Mouse (Mus musculus) G1E (cell line): Measurements from ENCODE around the gene Snx33. TPM values are rescaled to one million over a fixed set of nuclear protein-coding genes. Genes with fewer than 3 reads are reported as not detected.

Experiments
- ATAC-seq: 2 replicates; pipeline ENCODE4 v1.8.0; 2016; ENCODE audit warnings: mild to moderate bottlenecking; ENCODE audit not compliant: insufficient number of reproducible peaks, poor library complexity, low FRiP score, severe bottlenecking; ENCODE audit errors: extremely low read depth
- DNase-seq: peaks from one replicate; pipeline ENCODE4 v3.0.0; 2012; ENCODE audit warnings: low spot score
- H3K27me3 ChIP-seq: 2 replicates; pipeline ENCODE4 v1.6.1; 2012; ENCODE audit warnings: mild to moderate bottlenecking, low read length, inconsistent platforms; ENCODE audit not compliant: insufficient read depth
- H3K36me3 ChIP-seq: replicated peaks from 2 replicates; pipeline ENCODE3; 2012; ENCODE audit warnings: mild to moderate bottlenecking, inconsistent platforms
- H3K4me1 ChIP-seq: 2 replicates; pipeline ENCODE4 v1.6.1; 2012; ENCODE audit warnings: low read depth, low read length, inconsistent platforms, mixed read lengths; ENCODE audit not compliant: insufficient read depth
- H3K4me3 ChIP-seq: 2 replicates; pipeline ENCODE4 v1.5.1; 2012; ENCODE audit warnings: low read depth, mild to moderate bottlenecking, inconsistent platforms, low read length, moderate library complexity, mixed read lengths
- H3K9me3 ChIP-seq: replicated peaks from 2 replicates; pipeline ENCODE4 v1.6.1; 2012; ENCODE audit warnings: inconsistent platforms
- CTCF ChIP-seq: IDR thresholded peaks from 2 replicates; pipeline ENCODE4 v1.5.1; 2012; ENCODE audit warnings: low read depth, low read length, inconsistent platforms, mixed read lengths
- GATA1 ChIP-seq: IDR thresholded peaks from 2 replicates; pipeline ENCODE4 v1.6.1; 2012; ENCODE audit warnings: borderline replicate concordance, low read length, inconsistent platforms, mixed read lengths
- GATA2 ChIP-seq: IDR thresholded peaks from 2 replicates; pipeline ENCODE4 v1.6.1; 2012; ENCODE audit warnings: low read depth, low read length, inconsistent platforms, borderline replicate concordance
- POLR2AphosphoS5 ChIP-seq: IDR thresholded peaks from 2 replicates; pipeline ENCODE4 v1.6.1; 2012; ENCODE audit warnings: low read depth, low read length, inconsistent platforms; ENCODE audit not compliant: insufficient replicate concordance
- TAL1 ChIP-seq: conservative IDR thresholded peaks from 2 replicates; pipeline ENCODE4 v1.6.1; 2012; ENCODE audit warnings: low read depth, low read length, inconsistent platforms, mixed read lengths
- polyA plus RNA-seq: library from polyadenylated mRNA; stranded (reverse); fragments of >175 nt; gene quantifications from 2 replicates; pipeline ENCODE4 v1.2.3, GENCODE M21; 2012
- total RNA-seq, 2 experiments: library from RNA; stranded (forward) in 1 of 2; stranded (reverse) in 1 of 2; fragments of 200-1000 nt in 1 of 2; fragments of >200 nt in 1 of 2; fragmentation: Nextera tagmentation in 1 of 2; gene quantifications; 2 replicates each; pipeline ENCODE4 v1.2.3; 2014 to 2017

Snx33 gene
- total and polyA plus RNA-seq, 3 experiments, result 1.2 to 7.4 (median 6.9) TPM

- ATAC-seq (no peak), DNase-seq (no peak)
- no peaks in the 10 kb centered on the region for H3K36me3 ChIP-seq
- TF ChIP-seq TAL1 (no peak), POLR2AphosphoS5 (no peak), GATA1 (no peak), CTCF (no peak), GATA2 (no peak)
- peaks cover 41% of the 10 kb centered on the region for H3K27me3 ChIP-seq
- no peak overlapping the region for H3K4me3 ChIP-seq
- no peaks in the 10 kb centered on the region for H3K9me3 ChIP-seq
- H3K4me1 ChIP-seq, result 0 out of 2 replicates have a peak, but pooled peaks cover 4% of the 10 kb centered on the region
These were observed 28.8 kb downstream of the Snx33 start for GRCm38 (mm10) chr9:56899409-56899808.

- TF ChIP-seq CTCF (no peak), GATA2 (no peak), POLR2AphosphoS5 (no peak), TAL1 (no peak), GATA1 (no peak)
- Histone ChIP-seq H3K4me3 (no peak overlapping the region), H3K9me3 (no peaks in the 10 kb centered on the region), H3K27me3 (peaks cover 63% of the 10 kb centered on the region), H3K4me1 (peaks cover 5% of the 10 kb centered on the region), H3K36me3 (no peaks in the 10 kb centered on the region)
- DNase-seq (no peak), ATAC-seq (no peak)
These were observed 31.4 kb downstream of the Snx33 start for GRCm38 (mm10) chr9:56896779-56897178.

GRCm38 (mm10) chr9:56894006-56894405 is 34.2 kb downstream of the Snx33 start:
- ATAC-seq (no peak), DNase-seq (no peak)
- no peaks in the 10 kb centered on the region for H3K36me3 ChIP-seq
- no peak overlapping the region for H3K4me3 ChIP-seq
- no peaks in the 10 kb centered on the region for H3K9me3 ChIP-seq
- TF ChIP-seq GATA1, result no peak
- no peak for TF ChIP-seq GATA2
- no peak; the same call in 1 of the 2 replicates for TF ChIP-seq CTCF
- TF ChIP-seq POLR2AphosphoS5, result no peak
- no peak for TF ChIP-seq TAL1
- peaks cover 17% of the 10 kb centered on the region for H3K4me1 ChIP-seq
- H3K27me3 ChIP-seq, result peaks cover 57% of the 10 kb centered on the region

- Histone ChIP-seq H3K4me3 (no peak overlapping the region), H3K27me3 (peaks cover 56% of the 10 kb centered on the region), H3K4me1 (peaks cover 17% of the 10 kb centered on the region), H3K9me3 (no peaks in the 10 kb centered on the region), H3K36me3 (no peaks in the 10 kb centered on the region)
- no peak for DNase-seq
- TF ChIP-seq CTCF (no peak), TAL1 (no peak), POLR2AphosphoS5 (no peak), GATA1 (no peak)
- ATAC-seq, result no peak
These were observed 34.9 kb downstream of the Snx33 start for GRCm38 (mm10) chr9:56893313-56893712.

- no peak for DNase-seq
- Histone ChIP-seq H3K4me3 (no peak overlapping the region), H3K36me3 (no peaks in the 10 kb centered on the region), H3K27me3 (peaks cover 55% of the 10 kb centered on the region), H3K9me3 (no peaks in the 10 kb centered on the region), H3K4me1 (peaks cover 21% of the 10 kb centered on the region)
- ATAC-seq, result no peak
- TF ChIP-seq TAL1 (no peak), GATA1 (no peak), GATA2 (no peak), CTCF (no peak), POLR2AphosphoS5 (no peak)
These were observed 36.1 kb downstream of the Snx33 start for GRCm38 (mm10) chr9:56892111-56892510.

- no peaks in the 10 kb centered on the region for H3K9me3 ChIP-seq
- ATAC-seq (no peak), DNase-seq (peak; percentile 75)
- no peak for TF ChIP-seq GATA2
- no peak for TF ChIP-seq POLR2AphosphoS5
- no peak for TF ChIP-seq GATA1
- TF ChIP-seq CTCF, result peak; percentile 65
- no peak for TF ChIP-seq TAL1
- H3K4me3 ChIP-seq, result no peak overlapping the region
- H3K27me3 ChIP-seq, result peaks cover 55% of the 10 kb centered on the region
- H3K36me3 ChIP-seq, result no peaks in the 10 kb centered on the region
- H3K4me1 ChIP-seq, result peaks cover 21% of the 10 kb centered on the region
These were observed 36.6 kb downstream of the Snx33 start for GRCm38 (mm10) chr9:56891517-56892011.
